Mouse (Mus musculus) C2C12 (cell line): Measurements from ENCODE around the gene Stox2.

Experiments used
- CTCF ChIP-seq: IDR thresholded peaks from one replicate; pipeline ENCODE4 v1.5.1; 2011; ENCODE audit not compliant: control insufficient read depth, insufficient read depth, insufficient read length
- MYOD1 ChIP-seq: IDR thresholded peaks from one replicate; pipeline ENCODE4 v1.6.1; 2011; ENCODE audit warnings: low read depth; ENCODE audit not compliant: control insufficient read depth, insufficient read length
- MYOG ChIP-seq: IDR thresholded peaks from one replicate; pipeline ENCODE4 v1.6.1; 2011; ENCODE audit not compliant: control insufficient read depth, insufficient read length; ENCODE audit errors: extremely low read depth

GRCm38 (mm10) chr8:47435861-47436260 is 10.3 kb downstream of the Stox2 start:
- TF ChIP-seq CTCF: no peak
- TF ChIP-seq MYOD1: no peak
- no peak for TF ChIP-seq MYOG
